Mouse (Mus musculus): ENCODE results near the gene Cltrn.

Gene Cltrn

DNA sequence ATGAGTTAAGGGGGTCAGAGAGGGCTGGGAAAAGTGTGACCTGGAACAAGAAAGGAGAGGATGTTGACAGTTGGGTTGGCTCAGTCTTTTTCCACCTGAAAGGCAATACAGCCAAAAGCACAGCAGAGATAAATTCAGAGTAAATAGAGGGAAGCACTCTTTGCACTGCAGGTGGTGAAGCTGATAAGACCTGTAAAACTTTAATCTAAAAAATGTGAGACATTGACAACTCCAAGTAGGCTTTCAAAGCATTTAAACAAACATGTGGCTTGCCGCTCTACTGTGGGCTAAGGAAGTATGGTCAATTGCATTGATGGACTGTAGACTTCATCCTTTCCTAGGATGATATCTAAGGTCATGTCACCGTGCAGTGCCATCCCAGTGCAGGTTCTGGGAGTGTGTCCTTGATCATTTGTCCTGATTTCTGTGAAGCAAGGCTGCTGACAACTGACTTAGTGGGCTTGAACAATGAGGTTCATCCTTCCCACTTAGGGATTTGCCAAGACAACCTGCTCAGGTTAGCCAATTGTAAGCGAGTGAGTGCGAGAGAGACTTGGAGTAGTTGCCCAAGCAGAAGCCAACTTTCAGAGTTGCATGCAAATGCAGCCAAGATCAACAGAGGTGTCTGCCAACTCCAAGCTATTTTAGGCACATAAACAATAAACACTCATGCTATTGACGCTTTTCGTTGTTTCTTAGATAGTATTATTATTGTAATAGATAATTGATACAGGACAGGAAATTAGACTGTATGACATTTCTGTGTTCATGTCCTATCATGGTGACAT lies 57.0 kb downstream of the Cltrn start:
- DNase-seq, result no peak

DNA sequence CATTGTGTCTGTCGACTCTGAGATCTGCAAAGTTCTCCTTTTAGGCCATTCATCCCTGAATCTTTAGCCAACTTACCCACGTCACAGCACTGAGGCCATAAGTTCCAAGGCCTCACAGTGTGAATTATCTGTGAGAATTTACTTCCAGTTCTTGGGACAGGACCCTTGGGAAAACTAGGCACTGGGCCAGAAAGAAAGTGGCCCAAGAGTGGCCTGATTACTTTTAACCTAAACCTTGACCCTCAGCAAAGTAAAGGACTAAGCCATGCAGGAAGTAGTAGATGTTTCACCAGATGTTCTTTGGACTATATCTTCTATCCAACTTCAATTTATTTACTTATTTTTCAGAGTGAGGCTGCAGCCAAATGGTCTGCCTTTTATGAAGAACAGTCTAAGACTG lies 64.1 kb downstream of the Cltrn start:
- DNase-seq, result no peak

DNA sequence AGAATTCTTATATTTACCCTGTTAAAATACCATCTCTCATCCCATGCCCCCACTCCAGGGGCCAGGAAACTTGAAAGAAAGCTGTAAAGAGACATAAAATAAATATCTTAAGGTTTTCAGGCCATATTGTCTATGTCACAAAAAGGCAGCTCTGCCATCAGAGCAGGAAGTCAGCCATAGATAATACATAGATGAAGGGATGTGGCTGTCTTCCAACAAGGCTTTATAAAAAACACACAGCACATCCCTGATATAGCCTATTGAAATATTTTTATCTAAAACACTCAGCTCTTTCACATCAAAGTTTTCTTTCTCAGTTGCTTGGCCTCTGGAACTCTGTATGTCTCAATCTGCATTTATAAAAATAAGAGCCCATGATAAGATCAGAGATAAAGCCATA lies 65.0 kb downstream of the Cltrn start:
- no peak for DNase-seq

DNA sequence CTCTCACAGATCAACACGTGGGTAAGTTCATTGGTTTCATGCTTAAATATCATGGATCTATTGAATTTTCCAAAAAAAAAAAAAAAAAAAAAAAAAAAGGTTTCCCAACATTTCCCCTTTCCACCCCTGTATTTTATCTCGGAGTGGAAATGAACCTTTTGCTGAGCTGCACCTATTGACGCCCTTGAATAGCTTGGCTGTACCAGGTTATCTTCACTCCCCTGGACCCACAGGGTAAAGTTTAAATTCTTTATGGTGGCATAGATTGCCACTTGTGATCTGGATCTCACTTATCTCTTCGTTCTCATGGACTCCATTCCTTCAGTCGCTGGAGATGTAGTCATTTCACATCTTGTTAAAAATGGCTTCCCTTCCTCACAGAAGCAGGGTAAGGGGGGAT lies 66.0 kb downstream of the Cltrn start:
- DNase-seq, result no peak

DNA sequence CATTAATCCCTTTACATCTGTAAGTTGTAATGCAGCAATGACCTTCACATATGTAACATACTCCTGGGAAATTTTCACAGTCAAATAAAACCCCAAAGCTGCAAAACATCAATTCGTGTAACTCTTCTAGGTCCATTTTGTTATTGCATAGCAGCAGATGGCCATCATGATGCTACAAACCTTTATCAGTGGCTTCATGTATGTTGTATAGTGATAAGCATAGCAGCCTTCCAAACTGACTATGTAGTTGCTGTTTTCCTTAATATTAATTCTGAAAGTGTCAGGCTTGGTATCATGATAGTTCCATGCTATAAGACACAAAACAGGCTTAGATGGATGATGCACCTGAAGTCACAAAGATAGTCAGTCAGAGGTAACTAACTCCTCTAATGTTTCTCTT lies 76.1 kb downstream of the Cltrn start:
- no peak for DNase-seq
